12 mouse cellular contexts compared by ENCODE assay signal in genomic region chr17:79206563-79206962, GRCm38 (mm10).
DNase-seq lines count a peak whose midpoint lies in the region; ATAC-seq and TF ChIP-seq lines count a peak whose summit lies in the region.
"Had no signal": no experiment of that assay in that cellular context is flagged by ENCODE, and none has a peak within 500 bp of the region (broad histone marks: within the 10 kb centered on the region; RNA-seq: fewer than 3 reads in every experiment).

No protein-coding gene starts in this region.

- H3K4me3 ChIP-seq in heart, adult 2 months, result no peak overlapping the region
- H3K4me3 ChIP-seq in heart, embryonic 10.5 days, result no peak overlapping the region
- H3K4me3 ChIP-seq in lung, postnatal 0 days (ENCODE audit: low read depth, low read length), result no peak overlapping the region
- no peak overlapping the region for H3K4me3 ChIP-seq in lung, adult 2 months (replicated peaks; ENCODE audit: extremely low read depth, low read depth, low read length)
- H3K4me3 ChIP-seq in CH12.LX (replicated peaks in 1 of 3; ENCODE audit: low read depth in 2 of 3, low read length in 2 of 3, poor library complexity in 1 of 3), result no peak overlapping the region

- H3K9me3 ChIP-seq in heart, embryonic 10.5 days, result no peaks in the 10 kb centered on the region
- H3K9me3 ChIP-seq in lung, postnatal 0 days (ENCODE audit: low read length), result no peaks in the 10 kb centered on the region
- H3K9me3 ChIP-seq in CH12.LX (replicated peaks; ENCODE audit: low read length), result peaks cover 10% of the 10 kb centered on the region

- H3K79me2 ChIP-seq in heart, adult 2 months (replicated peaks; ENCODE audit: control insufficient read depth, insufficient read depth, low read length), result no peaks in the 10 kb centered on the region
- no peaks in the 10 kb centered on the region for H3K79me2 ChIP-seq in CH12.LX (replicated peaks; ENCODE audit: control insufficient read depth, extremely low read depth, insufficient read depth, poor library complexity, severe bottlenecking)

- peak; percentile 58 for TF ChIP-seq CTCF in heart, adult 2 months (IDR thresholded peaks at IDR 0.05)
- peak; percentile 40 for TF ChIP-seq CTCF in lung, postnatal 0 days (IDR thresholded peaks at IDR 0.05)
- TF ChIP-seq CTCF in lung, adult 2 months (IDR thresholded peaks at IDR 0.05; ENCODE audit: insufficient read depth, low read length), result no peak
- peak; percentile 28 to 48; a peak in 2 of 4 replicates for TF ChIP-seq CTCF in CH12.LX (conservative IDR thresholded peaks at IDR 0.05 in 1 of 2, IDR thresholded peaks at IDR 0.05 in 1 of 2; ENCODE audit: low read depth in 2 of 2, low read length in 2 of 2)
- peak; percentile 10; the same call in 1 of the 2 replicates for TF ChIP-seq CTCF in brain, embryonic 14.5 days (IDR thresholded peaks at IDR 0.05; ENCODE audit: borderline replicate concordance, extremely low read depth, insufficient read depth, insufficient read length)

- TF ChIP-seq RAD21 in CH12.LX (IDR thresholded peaks at IDR 0.05; ENCODE audit: low read depth, low read length), result peak; percentile 19

- no peak for DNase-seq in heart, adult 2 months
- no peak for DNase-seq in heart, embryonic 10.5 days (ENCODE audit: low spot score)
- DNase-seq in lung, postnatal 0 days (ENCODE audit: low spot score), result no peak
- no peak for DNase-seq in lung, adult 2 months
- DNase-seq in CH12.LX (ENCODE audit: extremely low read depth), result peak; percentile 3
- no peak for DNase-seq in brain, embryonic 14.5 days (ENCODE audit: low read depth)
- no peak for DNase-seq in gastrocnemius, adult 8-10 months (ENCODE audit: low spot score in 2 of 2)
- DNase-seq in left cerebral cortex, postnatal 14 days (ENCODE audit: low spot score in 2 of 2), result no peak
- DNase-seq: cerebellum, adult 9-11 months; heart, adult 11 months; heart, postnatal 4 days; kidney, adult 11 months had no signal

- in situ Hi-C loops in CH12.LX (cut with MboI; ENCODE audit: low pct_ligation_motif_present, low pct_unique_long_range_greater_than_20kb, low sequenced_read_pairs), result no loop called here

- H3K36me3 ChIP-seq in heart, adult 2 months (ENCODE audit: control insufficient read depth, insufficient read depth, low read length), result no peaks in the 10 kb centered on the region
- H3K36me3 ChIP-seq in heart, embryonic 10.5 days, result no peaks in the 10 kb centered on the region
- H3K36me3 ChIP-seq in lung, postnatal 0 days (ENCODE audit: insufficient read depth, low read length), result no peaks in the 10 kb centered on the region
- H3K36me3 ChIP-seq in CH12.LX (replicated peaks in 1 of 2; ENCODE audit: control insufficient read depth in 1 of 2, insufficient read depth in 1 of 2, low read length in 1 of 2), result no peaks in the 10 kb centered on the region

- dilution Hi-C loops in CH12.LX (cut with MboI; ENCODE audit: extremely low pct_ligation_motif_present, extremely low pct_unique_long_range_greater_than_20kb, low sequenced_read_pairs), result no loop called here

- no peak for ATAC-seq in lung, postnatal 0 days

- H3K27me3 ChIP-seq in heart, adult 2 months (ENCODE audit: control insufficient read depth, insufficient read depth, low read length), result no peaks in the 10 kb centered on the region
- no peaks in the 10 kb centered on the region for H3K27me3 ChIP-seq in heart, embryonic 10.5 days (ENCODE audit: insufficient read depth, poor library complexity, severe bottlenecking)
- H3K27me3 ChIP-seq in lung, postnatal 0 days (replicated peaks; ENCODE audit: insufficient read depth, low read length), result no peaks in the 10 kb centered on the region
- no peaks in the 10 kb centered on the region for H3K27me3 ChIP-seq in CH12.LX (replicated peaks)

- TF ChIP-seq POLR2A in heart, adult 2 months (IDR thresholded peaks at IDR 0.05; ENCODE audit: insufficient read depth, low read depth, low read length), result no peak
- TF ChIP-seq POLR2A in lung, adult 2 months (IDR thresholded peaks at IDR 0.05; ENCODE audit: borderline replicate concordance, extremely low read depth, low read depth, low read length), result no peak
- TF ChIP-seq POLR2A in CH12.LX (IDR thresholded peaks at IDR 0.05; ENCODE audit: low read depth, low read length), result no peak
- TF ChIP-seq POLR2A in brain, embryonic 14.5 days (IDR thresholded peaks at IDR 0.05; ENCODE audit: borderline replicate concordance, extremely low read depth, insufficient read depth, insufficient read length, poor library complexity, severe bottlenecking), result no peak

- 93% methylated on average over 1 of the region's 1 CpGs for WGBS in heart, adult 2 months
- 86% methylated on average over 1 of the region's 1 CpGs for WGBS in heart, embryonic 10.5 days
- WGBS in lung, postnatal 0 days, result 100% methylated on average over 1 of the region's 1 CpGs
- WGBS in lung, adult 2 months, result 92% methylated on average over 1 of the region's 1 CpGs

- no peak for TF ChIP-seq EP300 in heart, adult 2 months (IDR thresholded peaks at IDR 0.05; ENCODE audit: insufficient read depth, low read depth, low read length)
- TF ChIP-seq EP300 in lung, postnatal 0 days (IDR thresholded peaks at IDR 0.05), result no peak
- no peak for TF ChIP-seq EP300 in CH12.LX (IDR thresholded peaks at IDR 0.05; ENCODE audit: low read length)

- H3K4me2 ChIP-seq in lung, postnatal 0 days (replicated peaks; ENCODE audit: low read depth, low read length), result no peak overlapping the region
- no peak overlapping the region for H3K4me2 ChIP-seq in CH12.LX (ENCODE audit: insufficient read depth, low read depth, poor library complexity, severe bottlenecking)

- intact Hi-C loops in heart, adult 2 months (cut with DNase I), result no loop called here
- intact Hi-C loops in left cerebral cortex, postnatal 14 days (cut with DNase I), result no loop called here

- H3K9ac ChIP-seq in heart, adult 2 months (ENCODE audit: low read depth, low read length), result no peak overlapping the region
- no peak overlapping the region for H3K9ac ChIP-seq in lung, postnatal 0 days (replicated peaks; ENCODE audit: low read depth)
- H3K9ac ChIP-seq in CH12.LX (ENCODE audit: insufficient read depth, low read depth), result no peak overlapping the region

- no peak overlapping the region for H3K27ac ChIP-seq in heart, adult 2 months
- H3K27ac ChIP-seq in heart, embryonic 10.5 days, result no peak overlapping the region
- H3K27ac ChIP-seq in lung, postnatal 0 days (ENCODE audit: low read length), result no peak overlapping the region
- H3K27ac ChIP-seq in CH12.LX (ENCODE audit: insufficient read depth, low read depth), result no peak overlapping the region

- no peaks in the 10 kb centered on the region for H3K4me1 ChIP-seq in heart, adult 2 months (ENCODE audit: control insufficient read depth, insufficient read depth, low read length)
- no peaks in the 10 kb centered on the region for H3K4me1 ChIP-seq in heart, embryonic 10.5 days
- H3K4me1 ChIP-seq in lung, postnatal 0 days (ENCODE audit: insufficient read depth, low read depth, low read length), result no peaks in the 10 kb centered on the region
- H3K4me1 ChIP-seq in lung, adult 2 months (ENCODE audit: control insufficient read depth, insufficient read depth, low read length), result no peaks in the 10 kb centered on the region
- no peaks in the 10 kb centered on the region for H3K4me1 ChIP-seq in CH12.LX (ENCODE audit: control insufficient read depth in 1 of 2, insufficient read depth in 2 of 2)

TF ChIP-seq in CH12.LX, 34 proteins besides CTCF, POLR2A, EP300 and RAD21:
- TF ChIP-seq SMC3 (IDR thresholded peaks at IDR 0.05; ENCODE audit: low read depth, low read length), result peak; percentile 45
- TF ChIP-seq ELF1 (IDR thresholded peaks at IDR 0.05; ENCODE audit: low read depth, low read length), result no peak
- no peak for TF ChIP-seq ETS1 (conservative IDR thresholded peaks at IDR 0.05; ENCODE audit: low read depth, low read length)
